In genomic region chr4:55496416-55496815, GRCm38 (mm10) we compare ENCODE assay signal across 30 mouse cellular contexts. TPM values are rescaled to one million over a fixed set of nuclear protein-coding genes. Genes with fewer than 3 reads are reported as not detected.
DNase-seq lines count a peak whose midpoint lies in the region; ATAC-seq and TF ChIP-seq lines count a peak whose summit lies in the region.
"Had no signal": no experiment of that assay in that cellular context is flagged by ENCODE, and none has a peak within 500 bp of the region (broad histone marks: within the 10 kb centered on the region; RNA-seq: fewer than 3 reads in every experiment).

No protein-coding gene starts in this region.

- TF ChIP-seq CTCF in stomach, postnatal 0 days (IDR thresholded peaks at IDR 0.05; ENCODE audit: low read depth): no peak

- TF ChIP-seq EP300 in stomach, postnatal 0 days (optimal IDR thresholded peaks at IDR 0.05): no peak

- no peaks in the 10 kb centered on the region for H3K36me3 ChIP-seq in stomach, postnatal 0 days (ENCODE audit: control insufficient read depth, insufficient read depth, low read length)
- H3K36me3 ChIP-seq: forebrain, embryonic 10.5 days; G1E; heart, embryonic 12.5 days; heart, embryonic 15.5 days; hindbrain, embryonic 10.5 days; hindbrain, embryonic 13.5 days; intestine, embryonic 15.5 days had no signal

- peak; percentile 20 for ATAC-seq in frontal cortex, adult (ENCODE audit: low TSS enrichment)
- ATAC-seq in stomach, postnatal 0 days (ENCODE audit: low FRiP score, low TSS enrichment): 0 out of 2 replicates have a peak, but pooled peaks have one; percentile 51
- ATAC-seq: forebrain, embryonic 13.5 days; forebrain, embryonic 16.5 days; hindbrain, embryonic 16.5 days; intestine, embryonic 15.5 days; Patski had no signal

- no peak overlapping the region for H3K4me3 ChIP-seq in stomach, postnatal 0 days (ENCODE audit: low read depth, low read length)
- H3K4me3 ChIP-seq: forebrain, embryonic 10.5 days; forebrain, embryonic 13.5 days; heart, embryonic 12.5 days; heart, embryonic 15.5 days; hindbrain, embryonic 10.5 days; hindbrain, embryonic 13.5 days; intestine, embryonic 15.5 days had no signal

- WGBS in stomach, postnatal 0 days: 66% methylated on average over 7 of the region's 7 CpGs

- 0 out of 2 replicates have a peak overlapping the region, but pooled peaks have one; percentile 53 for H3K27ac ChIP-seq in stomach, postnatal 0 days (replicated peaks)
- H3K27ac ChIP-seq: forebrain, embryonic 10.5 days; forebrain, embryonic 13.5 days; heart, embryonic 15.5 days; hindbrain, embryonic 10.5 days; hindbrain, embryonic 13.5 days; intestine, embryonic 15.5 days had no signal

- no peaks in the 10 kb centered on the region for H3K9me3 ChIP-seq in stomach, postnatal 0 days (ENCODE audit: control insufficient read depth, low read length)
- H3K9me3 ChIP-seq: forebrain, embryonic 10.5 days; forebrain, embryonic 13.5 days; heart, embryonic 12.5 days; heart, embryonic 15.5 days; hindbrain, embryonic 10.5 days; hindbrain, embryonic 13.5 days; intestine, embryonic 15.5 days had no signal

- H3K4me2 ChIP-seq in stomach, postnatal 0 days (replicated peaks; ENCODE audit: low read depth): no peak overlapping the region
- H3K4me2 ChIP-seq: forebrain, embryonic 13.5 days; heart, embryonic 12.5 days; heart, embryonic 15.5 days; hindbrain, embryonic 13.5 days; intestine, embryonic 15.5 days had no signal

- no peaks in the 10 kb centered on the region for H3K27me3 ChIP-seq in stomach, postnatal 0 days (ENCODE audit: control insufficient read depth, insufficient read depth, low read length)
- H3K27me3 ChIP-seq: CH12.LX; forebrain, embryonic 13.5 days; heart, embryonic 12.5 days; heart, embryonic 15.5 days; hindbrain, embryonic 13.5 days; intestine, embryonic 15.5 days; Patski had no signal

- DNase-seq in frontal cortex, postnatal 36 days (ENCODE audit: low spot score in 2 of 2): no peak
- DNase-seq in urinary bladder, postnatal 36 days (ENCODE audit: low spot score in 2 of 2): peak; percentile 14 to 28
- no peak for DNase-seq in urinary bladder, postnatal 4 days (ENCODE audit: low spot score in 2 of 2)
- no peak for DNase-seq in stomach, postnatal 0 days (ENCODE audit: low spot score)
- no peak for DNase-seq in cerebellum, adult 18-20 months
- DNase-seq: adrenal gland, adult 2 months; adrenal gland, postnatal 14 days; B cell, adult 2 months; cerebellum, adult 11 months; cerebellum, adult 8-10 months; cerebellum, postnatal 10 days; cerebellum, postnatal 36 days; embryo, embryonic 11 days; gastrocnemius, postnatal 25 days; heart, adult 18-20 months; heart, postnatal 10 days; heart, postnatal 36 days had no signal

- H3K4me1 ChIP-seq in stomach, postnatal 0 days (replicated peaks; ENCODE audit: control insufficient read depth, insufficient read depth): no peaks in the 10 kb centered on the region
- H3K4me1 ChIP-seq: forebrain, embryonic 10.5 days; forebrain, embryonic 13.5 days; heart, embryonic 15.5 days; hindbrain, embryonic 10.5 days; hindbrain, embryonic 13.5 days; intestine, embryonic 15.5 days had no signal

- H3K9ac ChIP-seq in stomach, postnatal 0 days (ENCODE audit: low read length): no peak overlapping the region
- H3K9ac ChIP-seq: forebrain, embryonic 13.5 days; heart, embryonic 12.5 days; heart, embryonic 15.5 days; hindbrain, embryonic 13.5 days; intestine, embryonic 15.5 days had no signal

RNA-seq across cellular contexts. Expression of gene Klf4, which starts 35.9 kb away (rescaled TPM):
- polyA plus RNA-seq in stomach, postnatal 0 days (2015; fragmentation: Nextera tagmentation; extraction: Ambion mirVana): 87.8 and 99.3 TPM in 2 replicates

Comparison
In these comparisons a context has a peak if more than half of its experiments do, and no peak if none do; other contexts are left out.
1. DNase-seq: peak in urinary bladder, postnatal 36 days (2 of 2); none in frontal cortex, postnatal 36 days (0 of 2), urinary bladder, postnatal 4 days (0 of 2), stomach, postnatal 0 days (single experiment) and cerebellum, adult 18-20 months (0 of 2).